In genomic region chr7:24335699-24336309, GRCm38 (mm10) we compare ENCODE assay signal across 8 mouse cellular contexts. TPM values are rescaled to one million over a fixed set of nuclear protein-coding genes. Genes with fewer than 3 reads are reported as not detected.
A peak's percentile ranks its signal among the peaks of the same experiment; 100 is the strongest.
DNase-seq lines count a peak whose midpoint lies in the region; TF ChIP-seq lines count a peak whose summit lies in the region.

No protein-coding gene starts in this region.

- TF ChIP-seq CTCF in cortical plate, adult 2 months (IDR thresholded peaks at IDR 0.05; ENCODE audit: extremely low read depth, insufficient read depth, low read length) = peak; percentile 59
- TF ChIP-seq CTCF in layer of hippocampus, adult 2 months (conservative IDR thresholded peaks at IDR 0.05) = peak; percentile 86

- intact Hi-C loops in heart, postnatal 10 days (cut with DNase I) = loop anchor here (2.0 kb wide), 1 partner anchor 49 kb away; no protein-coding TSS in a partner anchor

- no peak overlapping the region for H3K27ac ChIP-seq in cortical plate, adult 2 months (ENCODE audit: insufficient read depth, low read length)
- no peak overlapping the region for H3K27ac ChIP-seq in layer of hippocampus, adult 2 months

- TF ChIP-seq POLR2A in cortical plate, adult 2 months (IDR thresholded peaks at IDR 0.05; ENCODE audit: extremely low read depth, insufficient read depth, low read length) = no peak

- H3K4me3 ChIP-seq in cortical plate, adult 2 months (ENCODE audit: insufficient read depth, low read length) = no peak overlapping the region
- no peak overlapping the region for H3K4me3 ChIP-seq in layer of hippocampus, adult 2 months

- DNase-seq in CD8-positive naive resting alpha-beta T cell, adult 2 months (ENCODE audit: low read depth in 2 of 2, low spot score in 2 of 2) = peak; percentile 53 to 72
- peak; percentile 68 for DNase-seq in T-cell, adult 2 months (ENCODE audit: low spot score)
- DNase-seq in heart, postnatal 10 days = peak; percentile 62 to 80
- DNase-seq in layer of hippocampus, adult 2 months (ENCODE audit: low spot score in 2 of 2) = peak; percentile 60 to 78
- DNase-seq in lung, postnatal 25 days (ENCODE audit: low spot score) = peak; percentile 71
- DNase-seq in right cerebral cortex, postnatal 10 days (ENCODE audit: low spot score in 2 of 2) = peak; percentile 83 to 86
- DNase-seq in MN1 (ENCODE audit: low spot score) = no peak

- no peaks in the 10 kb centered on the region for H3K4me1 ChIP-seq in cortical plate, adult 2 months (ENCODE audit: control insufficient read depth, insufficient read depth, low read length)

RNA-seq across cellular contexts. Expression of gene Tescl, which starts 2.1 kb away (rescaled TPM):
- 0.29 TPM in 1 of 2 replicates, not detected in the other for polyA plus RNA-seq in cortical plate, adult 2 months (2012; rRNA removed)
- total RNA-seq in heart, postnatal 10 days (2021) = under 1 TPM in 1 of 2 experiments, not detected in 1; 0.31 TPM
- total RNA-seq in layer of hippocampus, adult 2 months (2021) = not detected

RNA-seq across cellular contexts. Expression of gene Lypd5, which starts 13.2 kb away (rescaled TPM):
- polyA plus RNA-seq in cortical plate, adult 2 months (2012; rRNA removed) = not detected in 2 replicates
- total RNA-seq in heart, postnatal 10 days (2021) = not detected
- not detected for total RNA-seq in layer of hippocampus, adult 2 months (2021)

RNA-seq across cellular contexts. Expression of gene Zfp94, which starts 19.3 kb away (rescaled TPM):
- 20.2 and 22.4 TPM in 2 replicates for polyA plus RNA-seq in cortical plate, adult 2 months (2012; rRNA removed)
- 1 to 10 TPM; 2.2 to 2.5 TPM for total RNA-seq in heart, postnatal 10 days (2021)
- total RNA-seq in layer of hippocampus, adult 2 months (2021) = 10 to 100 TPM; 16.6 to 17.5 TPM

RNA-seq across cellular contexts. Expression of gene Kcnn4, which starts 34.3 kb away (rescaled TPM):
- polyA plus RNA-seq in cortical plate, adult 2 months (2012; rRNA removed) = 0.47 and 0.77 TPM in 2 replicates
- total RNA-seq in heart, postnatal 10 days (2021) = 1 to 10 TPM; 1.2 to 2.2 TPM
- total RNA-seq in layer of hippocampus, adult 2 months (2021) = under 1 TPM; 0.64 to 0.67 TPM

RNA-seq across cellular contexts. Expression of gene Zfp61, which starts 34.8 kb away (rescaled TPM):
- 22.9 and 27.6 TPM in 2 replicates for polyA plus RNA-seq in cortical plate, adult 2 months (2012; rRNA removed)
- 1 to 10 TPM; 4.0 to 5.5 TPM for total RNA-seq in heart, postnatal 10 days (2021)
- total RNA-seq in layer of hippocampus, adult 2 months (2021) = 10 to 100 TPM; 21.6 to 24.2 TPM

Comparison
In these comparisons a context has a peak if more than half of its experiments do, and no peak if none do; other contexts are left out.
1. RNA of gene Zfp94, which starts 19.3 kb away (total RNA-seq): 16.6 to 17.5 TPM in layer of hippocampus, adult 2 months; 2.2 to 2.5 TPM in heart, postnatal 10 days; every median in the first group is over 4 times any median in the second.